In the genomic region with DNA sequence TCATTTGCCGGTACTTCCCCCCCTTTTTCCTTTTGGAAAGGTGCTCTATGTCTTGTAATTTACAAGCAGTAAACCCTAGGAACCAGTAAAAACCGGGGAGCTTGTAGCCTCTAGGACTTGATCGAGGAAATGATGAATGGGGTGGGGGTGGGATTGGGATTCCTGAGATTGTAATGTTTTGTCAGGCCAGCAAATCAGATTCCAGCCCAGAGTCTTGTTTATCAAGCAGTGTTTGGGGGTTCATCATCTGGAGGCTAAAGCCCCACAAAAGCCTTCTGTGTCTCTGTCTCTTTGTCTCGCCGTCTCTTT, we compare ENCODE assay signal across 8 mouse cellular contexts. TPM values are rescaled to one million over a fixed set of nuclear protein-coding genes. Genes with fewer than 3 reads are reported as not detected.
DNase-seq lines count a peak whose midpoint lies in the region; ATAC-seq and TF ChIP-seq lines count a peak whose summit lies in the region.

No protein-coding gene starts in this region.

- in situ Hi-C loops in CH12.LX (cut with MboI; ENCODE audit: low pct_ligation_motif_present, low pct_unique_long_range_greater_than_20kb, low sequenced_read_pairs) = loop anchor here (5.0 to 10.0 kb wide), 2 partner anchors 54 to 216 kb away; a partner anchor contains a TSS

- TF ChIP-seq CTCF in CH12.LX (conservative IDR thresholded peaks at IDR 0.05 in 1 of 2, IDR thresholded peaks at IDR 0.05 in 1 of 2; ENCODE audit: low read depth in 2 of 2, low read length in 2 of 2) = no peak
- TF ChIP-seq CTCF in liver, embryonic 14.5 days (IDR thresholded peaks at IDR 0.05; ENCODE audit: low read depth) = no peak

- no peak for DNase-seq in heart, embryonic 10.5 days (ENCODE audit: low spot score)
- no peak for DNase-seq in heart, postnatal 4 days
- DNase-seq in CH12.LX (ENCODE audit: extremely low read depth) (no peak), MN1 (ENCODE audit: low spot score) (no peak)
- no peak for DNase-seq in forebrain, embryonic 10.5 days (ENCODE audit: extremely low spot score, low spot score)
- no peak for DNase-seq in liver, embryonic 14.5 days (ENCODE audit: low read depth in 3 of 3, low spot score in 3 of 3)
- no peak for DNase-seq in spleen, postnatal 14 days (ENCODE audit: low spot score in 2 of 2)
- DNase-seq in adrenal gland, postnatal 25 days = no peak

- peaks cover 12% of the 10 kb centered on the region; the same call in 1 of the 2 replicates for H3K4me1 ChIP-seq in heart, embryonic 10.5 days
- H3K4me1 ChIP-seq in CH12.LX (ENCODE audit: control insufficient read depth in 1 of 2, insufficient read depth in 2 of 2) = peaks cover 0 to 61% of the 10 kb centered on the region in 2 experiments; a peak in 3 of 4 replicates
- peaks cover 23% of the 10 kb centered on the region for H3K4me1 ChIP-seq in forebrain, embryonic 10.5 days
- H3K4me1 ChIP-seq in liver, embryonic 14.5 days (replicated peaks; ENCODE audit: control insufficient read depth in 2 of 2, insufficient read depth in 2 of 2, low read length in 1 of 2) = peaks cover 0 to 9% of the 10 kb centered on the region in 2 experiments; a peak in 3 of 4 replicates

- TF ChIP-seq RAD21 in CH12.LX (IDR thresholded peaks at IDR 0.05; ENCODE audit: low read depth, low read length) = no peak

- no peaks in the 10 kb centered on the region for H3K27me3 ChIP-seq in heart, embryonic 10.5 days (ENCODE audit: insufficient read depth, poor library complexity, severe bottlenecking)
- no peaks in the 10 kb centered on the region for H3K27me3 ChIP-seq in CH12.LX (replicated peaks)
- no peaks in the 10 kb centered on the region for H3K27me3 ChIP-seq in forebrain, embryonic 10.5 days (ENCODE audit: poor library complexity, severe bottlenecking)
- H3K27me3 ChIP-seq in liver, embryonic 14.5 days (ENCODE audit: control insufficient read depth, insufficient read depth, low read length) = no peaks in the 10 kb centered on the region

- H3K79me2 ChIP-seq in CH12.LX (replicated peaks; ENCODE audit: control insufficient read depth, extremely low read depth, insufficient read depth, poor library complexity, severe bottlenecking) = peaks cover 16% of the 10 kb centered on the region

- no peak for ATAC-seq in liver, embryonic 14.5 days (ENCODE audit: insufficient read depth)

- no peak for TF ChIP-seq POLR2A in CH12.LX (IDR thresholded peaks at IDR 0.05; ENCODE audit: low read depth, low read length)

- TF ChIP-seq EP300 in CH12.LX (IDR thresholded peaks at IDR 0.05; ENCODE audit: low read length) = no peak
- TF ChIP-seq EP300 in liver, embryonic 14.5 days (IDR thresholded peaks at IDR 0.05; ENCODE audit: low read depth) = no peak

- peak overlapping the region; percentile 97 for H3K4me3 ChIP-seq in heart, embryonic 10.5 days
- peak overlapping the region; percentile 71 to 86 (median 75) for H3K4me3 ChIP-seq in CH12.LX (replicated peaks in 1 of 3; ENCODE audit: low read depth in 2 of 3, low read length in 2 of 3, poor library complexity in 1 of 3)
- H3K4me3 ChIP-seq in forebrain, embryonic 10.5 days = peak overlapping the region; percentile 90
- peak overlapping the region; percentile 69 to 93 for H3K4me3 ChIP-seq in liver, embryonic 14.5 days (ENCODE audit: insufficient read depth in 1 of 2, low read depth in 2 of 2, low read length in 2 of 2)

- peak overlapping the region; percentile 82 for H3K4me2 ChIP-seq in CH12.LX (ENCODE audit: insufficient read depth, low read depth, poor library complexity, severe bottlenecking)
- peak overlapping the region; percentile 84 for H3K4me2 ChIP-seq in liver, embryonic 14.5 days (ENCODE audit: low read depth)

- H3K27ac ChIP-seq in heart, embryonic 10.5 days = peak overlapping the region; percentile 93
- H3K27ac ChIP-seq in CH12.LX (ENCODE audit: insufficient read depth, low read depth) = no peak overlapping the region
- H3K27ac ChIP-seq in forebrain, embryonic 10.5 days = peak overlapping the region; percentile 84
- no peak overlapping the region for H3K27ac ChIP-seq in liver, embryonic 14.5 days

- H3K36me3 ChIP-seq in heart, embryonic 10.5 days = no peaks in the 10 kb centered on the region
- peaks cover 0 to 24% of the 10 kb centered on the region in 2 experiments for H3K36me3 ChIP-seq in CH12.LX (replicated peaks in 1 of 2; ENCODE audit: control insufficient read depth in 1 of 2, insufficient read depth in 1 of 2, low read length in 1 of 2)
- H3K36me3 ChIP-seq in forebrain, embryonic 10.5 days (replicated peaks) = no peaks in the 10 kb centered on the region
- H3K36me3 ChIP-seq in liver, embryonic 14.5 days (replicated peaks; ENCODE audit: control insufficient read depth, insufficient read depth, low read depth) = no peaks in the 10 kb centered on the region

- dilution Hi-C loops in CH12.LX (cut with MboI; ENCODE audit: extremely low pct_ligation_motif_present, extremely low pct_unique_long_range_greater_than_20kb, low sequenced_read_pairs) = no loop called here

- H3K9me3 ChIP-seq in heart, embryonic 10.5 days = no peaks in the 10 kb centered on the region
- no peaks in the 10 kb centered on the region for H3K9me3 ChIP-seq in CH12.LX (replicated peaks; ENCODE audit: low read length)
- H3K9me3 ChIP-seq in forebrain, embryonic 10.5 days = no peaks in the 10 kb centered on the region
- H3K9me3 ChIP-seq in liver, embryonic 14.5 days (ENCODE audit: control insufficient read depth, low read length) = no peaks in the 10 kb centered on the region

- peak overlapping the region; percentile 71 for H3K9ac ChIP-seq in CH12.LX (ENCODE audit: insufficient read depth, low read depth)
- H3K9ac ChIP-seq in liver, embryonic 14.5 days (replicated peaks) = peak overlapping the region; percentile 70

- WGBS in heart, embryonic 10.5 days = 3% methylated on average over 5 of the region's 5 CpGs
- 2% methylated on average over 5 of the region's 5 CpGs for WGBS in forebrain, embryonic 10.5 days
- 5% methylated on average over 5 of the region's 5 CpGs for WGBS in liver, embryonic 14.5 days (ENCODE audit: insufficient replicate concordance)

TF ChIP-seq in CH12.LX, 34 proteins besides CTCF, POLR2A, EP300 and RAD21:
- no peak for TF ChIP-seq USF2 (conservative IDR thresholded peaks at IDR 0.05; ENCODE audit: low read depth, low read length)

RNA-seq across cellular contexts. Expression of a gene that starts 0.6 kb away (rescaled TPM):
- polyA plus RNA-seq in heart, embryonic 10.5 days (2016; fragmentation: Nextera tagmentation; extraction: Ambion mirVana) = 23.1 and 24.1 TPM in 2 replicates
- total RNA-seq in heart, postnatal 4 days (2021) = 10 to 100 TPM; 20.9 to 21.0 TPM
- total RNA-seq in CH12.LX (2012; rRNA removed) (11.7 and 13.1 TPM in 2 replicates), CH12.LX (2014; rRNA removed) (28.9 and 29.4 TPM in 2 replicates)
- 47.2 and 55.7 TPM in 2 replicates for polyA plus RNA-seq in CH12.LX (2012; ENCODE audit: insufficient read length, low read depth)
- polyA plus RNA-seq in forebrain, embryonic 10.5 days (2016; fragmentation: Nextera tagmentation; extraction: Ambion mirVana) = 15.5 and 17.0 TPM in 2 replicates
- 5.6 and 7.1 TPM in 2 replicates for polyA plus RNA-seq in liver, embryonic 14.5 days (2012; rRNA removed)
- 9.6 and 10.3 TPM in 2 replicates for polyA plus RNA-seq in liver, embryonic 14.5 days (2014; fragmentation: Nextera tagmentation; extraction: Ambion mirVana)
- total RNA-seq in adrenal gland, postnatal 25 days (2021) = 52.8 and 78.7 TPM in 2 replicates

RNA-seq across cellular contexts. Expression of a gene that starts 18.5 kb away (rescaled TPM):
- 40.9 and 43.5 TPM in 2 replicates for polyA plus RNA-seq in heart, embryonic 10.5 days (2016; fragmentation: Nextera tagmentation; extraction: Ambion mirVana)
- 10 to 100 TPM; 21.9 to 22.3 TPM for total RNA-seq in heart, postnatal 4 days (2021)
- total RNA-seq in CH12.LX (2012; rRNA removed) (32.4 and 46.9 TPM in 2 replicates), CH12.LX (2014; rRNA removed) (132 and 140 TPM in 2 replicates)
- polyA plus RNA-seq in CH12.LX (2012; ENCODE audit: insufficient read length, low read depth) = 101 and 121 TPM in 2 replicates
- polyA plus RNA-seq in forebrain, embryonic 10.5 days (2016; fragmentation: Nextera tagmentation; extraction: Ambion mirVana) = 61.0 and 61.5 TPM in 2 replicates
- polyA plus RNA-seq in liver, embryonic 14.5 days (2012; rRNA removed) = 4.8 and 10.7 TPM in 2 replicates
- polyA plus RNA-seq in liver, embryonic 14.5 days (2014; fragmentation: Nextera tagmentation; extraction: Ambion mirVana) = 27.1 and 27.3 TPM in 2 replicates
- 36.2 and 38.2 TPM in 2 replicates for total RNA-seq in adrenal gland, postnatal 25 days (2021)

Comparison
In these comparisons a context has a peak if more than half of its experiments do, and no peak if none do; other contexts are left out.
1. H3K27ac ChIP-seq: peak in heart, embryonic 10.5 days (single experiment) and forebrain, embryonic 10.5 days (single experiment); none in CH12.LX (single experiment) and liver, embryonic 14.5 days (single experiment).
2. Peak in every context shown above with its lines, with median percentiles within 50 percentile points of each other: H3K4me3 ChIP-seq.